Mouse (Mus musculus) intestine, postnatal 0 days (tissue): ENCODE measurements around the gene Wdr26. TPM values are rescaled to one million over a fixed set of nuclear protein-coding genes. Genes with fewer than 3 reads are reported as not detected.

Experiments used
- ATAC-seq: fragments of 200-750 bp; cut with Nextera tagmentation; 2 replicates; pipeline ENCODE4 v1.8.0; 2017; ENCODE audit warnings: mild to moderate bottlenecking, moderate TSS enrichment, moderate library complexity
- H3K27ac ChIP-seq: fragments of 300-500 bp; sonication (generic); 2 replicates; pipeline ENCODE4 v1.5.1; 2014; ENCODE audit warnings: mild to moderate bottlenecking, low read depth, low read length, moderate library complexity
- H3K27me3 ChIP-seq: fragments of 300-500 bp; sonication (generic); replicated peaks from 2 replicates; pipeline ENCODE4 v1.6.1; 2014; ENCODE audit warnings: low read length, mixed read lengths; ENCODE audit not compliant: control insufficient read depth, insufficient read depth
- H3K36me3 ChIP-seq: fragments of 300-500 bp; sonication (generic); 2 replicates; pipeline ENCODE4 v1.6.1; 2014; ENCODE audit warnings: mild to moderate bottlenecking, moderate library complexity; ENCODE audit not compliant: control insufficient read depth, insufficient read depth
- H3K4me1 ChIP-seq: fragments of 300-500 bp; sonication (generic); replicated peaks from 2 replicates; pipeline ENCODE4 v1.6.1; 2014; ENCODE audit warnings: antibody characterized with exemption, low read length, mixed read lengths; ENCODE audit not compliant: control insufficient read depth, insufficient read depth
- H3K4me2 ChIP-seq: fragments of 300-500 bp; sonication (generic); replicated peaks from 2 replicates; pipeline ENCODE4 v1.6.1; 2014; ENCODE audit warnings: low read depth, mild to moderate bottlenecking, moderate library complexity
- H3K4me3 ChIP-seq: fragments of 300-500 bp; sonication (generic); 2 replicates; pipeline ENCODE4 v1.5.1; 2014; ENCODE audit warnings: low read depth, low read length
- H3K9ac ChIP-seq: fragments of 300-500 bp; sonication (generic); 2 replicates; pipeline ENCODE4 v1.6.1; 2014; ENCODE audit warnings: mild to moderate bottlenecking, low read depth, low read length
- H3K9me3 ChIP-seq: fragments of 300-500 bp; sonication (generic); 2 replicates; pipeline ENCODE4 v1.6.1; 2016; ENCODE audit warnings: mixed run types; ENCODE audit not compliant: control insufficient read depth
- CTCF ChIP-seq: sonication (generic); IDR thresholded peaks from 2 replicates; pipeline ENCODE4 v1.5.1; 2016; ENCODE audit warnings: low read depth, mild to moderate bottlenecking, control low read depth, antibody characterized with exemption, moderate library complexity
- WGBS: fragments of 180-500 bp; shearing (Covaris S2); extraction: QIAGEN DNeasy Blood & Tissue Kit; methylation state at CpG from one replicate; pipeline ENCODE4 v1.1.7; 2014; 5-methylcytosine and 5-hydroxymethylcytosine counted together
- polyA plus RNA-seq: library from polyadenylated mRNA; unstranded; fragments of >200 nt; fragmentation: Nextera tagmentation; extraction: Ambion mirVana; gene quantifications from 2 replicates; pipeline ENCODE4 v1.2.1, GENCODE M21; 2015

The Wdr26 gene
- polyA plus RNA-seq, 1 experiment from 2014 or later, result 29.3 TPM

GRCm38 (mm10) chr1:181250961-181251360 is 39.2 kb upstream of the Wdr26 start:
- Histone ChIP-seq H3K4me3 (no peak overlapping the region), H3K27me3 (no peaks in the 10 kb centered on the region), H3K9ac (no peak overlapping the region), H3K4me2 (no peak overlapping the region), H3K4me1 (no peaks in the 10 kb centered on the region; the same call in 1 of the 2 replicates), H3K9me3 (0 out of 2 replicates have a peak, but pooled peaks cover 3% of the 10 kb centered on the region), H3K36me3 (no peaks in the 10 kb centered on the region), H3K27ac (no peak overlapping the region)
- ATAC-seq, result no peak
- WGBS, result 89% methylated on average over 8 of the region's 8 CpGs
- TF ChIP-seq CTCF, result no peak

GRCm38 (mm10) chr1:181249537-181249936 is 37.7 kb upstream of the Wdr26 start:
- ATAC-seq, result no peak
- no peaks in the 10 kb centered on the region; the same call in 1 of the 2 replicates for H3K4me1 ChIP-seq
- no peak overlapping the region for H3K27ac ChIP-seq
- H3K9ac ChIP-seq, result no peak overlapping the region
- no peaks in the 10 kb centered on the region for H3K36me3 ChIP-seq
- WGBS, result 81% methylated on average over 6 of the region's 6 CpGs
- H3K4me2 ChIP-seq, result no peak overlapping the region
- no peak overlapping the region for H3K4me3 ChIP-seq
- 0 out of 2 replicates have a peak, but pooled peaks cover 3% of the 10 kb centered on the region for H3K9me3 ChIP-seq
- no peak for TF ChIP-seq CTCF
- H3K27me3 ChIP-seq, result no peaks in the 10 kb centered on the region

DNA sequence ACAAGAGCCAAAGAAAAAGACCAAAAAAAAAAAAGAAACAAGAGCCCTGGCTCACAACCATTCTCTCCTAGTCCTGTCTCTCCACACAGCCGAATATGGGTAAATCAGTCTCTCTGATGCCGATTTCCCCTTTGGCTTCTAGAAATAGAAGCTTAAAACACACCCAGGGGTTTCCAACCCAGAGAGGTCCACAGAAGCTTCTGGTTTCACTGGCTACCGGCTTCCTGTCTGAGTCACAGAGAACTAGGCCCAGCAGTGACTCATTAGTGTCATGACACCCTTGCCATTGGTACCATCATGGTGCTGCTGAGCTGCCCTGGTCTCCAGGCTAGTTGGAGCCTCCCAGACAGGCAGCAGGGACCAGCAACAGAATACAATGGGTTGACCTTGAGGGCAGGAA is 35.4 kb upstream of the Wdr26 start:
- 43% methylated on average over 3 of the region's 3 CpGs for WGBS

DNA sequence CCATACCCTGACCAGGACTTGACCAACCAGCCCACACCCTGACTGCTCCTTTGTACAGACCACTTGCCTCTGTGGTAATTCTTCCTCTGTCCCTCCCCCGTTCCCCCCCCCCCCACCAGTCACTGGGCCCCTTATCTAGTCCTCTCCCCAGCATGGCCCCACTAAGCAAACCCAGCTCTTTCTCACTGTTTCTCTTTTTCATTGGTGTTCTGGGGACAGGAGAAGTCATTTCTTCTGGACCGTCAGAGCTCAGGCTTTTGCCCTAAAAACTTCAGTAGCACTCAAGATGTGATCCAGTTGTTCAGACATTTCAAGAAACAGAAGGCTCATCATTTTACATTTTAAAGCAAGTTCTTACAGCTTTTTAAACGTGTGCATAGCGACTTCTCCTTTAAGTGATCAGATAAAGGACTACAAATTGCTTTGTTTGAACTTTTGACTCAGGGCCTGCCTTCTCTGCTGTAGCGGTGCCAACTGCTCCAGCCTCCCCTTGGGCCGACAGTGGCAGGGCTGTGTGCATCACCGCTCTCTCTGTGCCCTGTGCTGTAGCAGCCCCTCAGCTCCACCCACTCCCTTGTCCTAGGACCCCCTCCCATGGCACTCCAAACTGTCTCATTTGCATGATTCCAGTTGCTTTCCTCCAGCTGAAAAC is 34.8 kb upstream of the Wdr26 start:
- TF ChIP-seq CTCF, result no peak
- Histone ChIP-seq H3K4me1 (no peaks in the 10 kb centered on the region; the same call in 1 of the 2 replicates), H3K36me3 (no peaks in the 10 kb centered on the region), H3K9ac (no peak overlapping the region), H3K27me3 (no peaks in the 10 kb centered on the region), H3K4me3 (no peak overlapping the region), H3K27ac (no peak overlapping the region), H3K4me2 (peak overlapping the region; percentile 21; the same call in 1 of the 2 replicates), H3K9me3 (0 out of 2 replicates have a peak, but pooled peaks cover 3% of the 10 kb centered on the region)
- WGBS, result 12% methylated on average over 7 of the region's 7 CpGs
- ATAC-seq, result peak; percentile 69

More for the DNA sequence above, 35.4 kb upstream of the Wdr26 start:
- TF ChIP-seq CTCF, result no peak
- no peak overlapping the region for H3K4me2 ChIP-seq
- ATAC-seq, result no peak
- H3K4me3 ChIP-seq, result no peak overlapping the region
- H3K27me3 ChIP-seq, result no peaks in the 10 kb centered on the region
- H3K9ac ChIP-seq, result no peak overlapping the region
- H3K9me3 ChIP-seq, result 0 out of 2 replicates have a peak, but pooled peaks cover 3% of the 10 kb centered on the region
- H3K4me1 ChIP-seq, result no peaks in the 10 kb centered on the region; the same call in 1 of the 2 replicates
- no peaks in the 10 kb centered on the region for H3K36me3 ChIP-seq
- no peak overlapping the region for H3K27ac ChIP-seq

- H3K27ac ChIP-seq, result no peak overlapping the region
- 58% methylated on average over 11 of the region's 11 CpGs for WGBS
- H3K4me1 ChIP-seq, result no peaks in the 10 kb centered on the region; the same call in 1 of the 2 replicates
Observed at GRCm38 (mm10) chr1:181245554-181246486, 34.0 kb upstream of the Wdr26 start.

GRCm38 (mm10) chr1:181245067-181245466 is 33.3 kb upstream of the Wdr26 start:
- Histone ChIP-seq H3K9ac (no peak overlapping the region), H3K9me3 (no peaks in the 10 kb centered on the region), H3K36me3 (no peaks in the 10 kb centered on the region), H3K4me1 (no peaks in the 10 kb centered on the region; the same call in 1 of the 2 replicates), H3K27me3 (no peaks in the 10 kb centered on the region), H3K4me3 (no peak overlapping the region), H3K4me2 (no peak overlapping the region), H3K27ac (no peak overlapping the region)
- whole genome bisulfite sequencing, result 95% methylated on average over 2 of the region's 2 CpGs
- no peak for TF ChIP-seq CTCF
- no peak for ATAC-seq

More at GRCm38 (mm10) chr1:181245554-181246486, 34.0 kb upstream of the Wdr26 start:
- no peak for TF ChIP-seq CTCF
- H3K4me3 ChIP-seq, result no peak overlapping the region
- H3K27me3 ChIP-seq, result no peaks in the 10 kb centered on the region
- peak overlapping the region; percentile 21; the same call in 1 of the 2 replicates for H3K4me2 ChIP-seq
- no peaks in the 10 kb centered on the region for H3K36me3 ChIP-seq
- H3K9ac ChIP-seq, result no peak overlapping the region
- H3K9me3 ChIP-seq, result 0 out of 2 replicates have a peak, but pooled peaks cover 3% of the 10 kb centered on the region
- ATAC-seq, result no peak
